Mouse (Mus musculus) mouse embryonic stem cell (cell line): Measurements from ENCODE around the gene Shld2.

Experiments used
- in situ Hi-C, 2 experiments: fragments of 300-500 bp; cut with MboI; formaldehyde crosslinking; loops; 1 replicate in 1 of 2; 3 replicates in 1 of 2; pipeline ENCODE4 v1.14.3; 2019 to 2020; ENCODE audit warnings: low sequenced_read_pairs in 2 of 2, low pct_unique_long_range_greater_than_20kb in 1 of 2, mixed read lengths in 1 of 2; ENCODE audit not compliant: unreplicated experiment in 1 of 2

Shld2 gene

DNA sequence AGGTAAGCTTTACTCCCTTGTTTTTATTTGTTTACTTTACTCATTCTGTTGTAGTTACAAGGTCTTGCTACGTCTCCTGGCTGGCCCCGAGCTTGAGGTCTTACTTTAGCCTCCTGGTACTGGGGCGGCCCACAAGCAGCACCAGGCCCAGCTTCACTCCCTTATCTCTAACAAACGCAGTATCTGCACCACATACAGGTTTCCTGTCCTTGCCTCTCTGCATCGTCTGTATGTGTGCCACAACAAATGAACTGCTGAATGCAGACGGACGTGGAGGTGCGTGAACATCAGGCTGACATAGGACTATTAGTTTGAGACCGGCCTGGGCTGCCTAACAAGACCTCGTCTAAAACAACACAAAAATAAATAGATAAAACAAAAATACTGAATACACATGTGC lies 70.0 kb downstream of the Shld2 start:
- in situ Hi-C loops: no loop called here

DNA sequence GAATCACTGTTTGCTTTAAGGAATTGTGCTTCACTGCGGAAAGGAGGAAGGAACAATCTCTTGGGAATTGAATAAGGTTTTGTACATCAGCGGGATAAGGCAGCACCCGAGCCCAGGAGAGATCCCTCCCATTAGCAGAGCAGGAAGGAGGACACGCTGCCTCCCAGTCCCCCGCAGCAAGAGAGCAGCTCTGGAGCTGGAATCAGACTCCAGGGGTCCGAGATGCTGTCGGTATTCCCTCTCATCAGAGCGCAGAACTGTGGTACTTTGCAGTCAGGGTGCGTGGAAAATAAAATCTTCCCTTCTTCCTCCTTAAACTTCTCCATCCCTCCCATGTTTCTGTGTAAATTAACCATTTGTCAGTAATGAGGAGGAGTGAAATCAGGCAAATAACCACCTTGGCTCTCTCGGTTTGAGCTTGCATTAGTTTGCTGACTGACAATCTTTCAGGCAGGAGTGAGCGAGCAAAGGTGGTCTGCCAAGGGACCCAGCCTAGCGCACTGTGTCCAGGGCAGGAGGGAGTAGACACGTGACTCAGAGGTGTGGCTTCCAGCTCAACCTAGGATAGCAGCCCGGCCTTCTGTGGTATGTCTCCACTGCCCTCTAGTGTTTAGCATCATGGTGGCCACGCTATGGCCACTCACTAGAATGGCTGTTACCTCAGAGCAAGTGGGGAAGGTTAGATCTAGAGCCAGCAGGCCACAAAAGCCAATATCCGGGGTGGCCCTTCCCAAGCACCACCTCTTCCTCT lies 75.5 kb downstream of the Shld2 start:
- in situ Hi-C loops: loop anchor here in 1 of 2 experiments (10.0 kb wide), 1 partner anchor 160 kb away; no protein-coding TSS in a partner anchor

DNA sequence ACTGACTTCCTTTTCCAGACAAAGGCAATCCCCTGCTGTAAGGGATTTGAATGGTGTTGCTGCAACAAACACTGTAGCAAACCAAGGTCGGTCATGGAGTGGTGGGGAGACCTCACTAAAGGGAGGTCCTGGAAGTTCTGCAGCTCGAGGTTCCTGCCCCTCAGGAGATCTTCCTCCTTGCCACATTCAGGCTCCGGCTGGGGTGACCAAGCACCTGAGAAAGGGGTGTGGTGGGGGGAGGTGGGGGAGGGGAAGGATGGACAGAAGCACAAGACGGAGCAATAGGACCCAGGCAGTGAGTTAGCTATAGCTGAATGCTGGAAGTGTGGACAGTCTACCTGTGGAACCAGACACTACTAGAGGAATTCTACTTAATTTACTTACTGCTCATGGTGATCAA lies 76.4 kb downstream of the Shld2 start:
- in situ Hi-C loops: loop anchor here in 1 of 2 experiments (10.0 kb wide), 1 partner anchor 161 kb away; no protein-coding TSS in a partner anchor

DNA sequence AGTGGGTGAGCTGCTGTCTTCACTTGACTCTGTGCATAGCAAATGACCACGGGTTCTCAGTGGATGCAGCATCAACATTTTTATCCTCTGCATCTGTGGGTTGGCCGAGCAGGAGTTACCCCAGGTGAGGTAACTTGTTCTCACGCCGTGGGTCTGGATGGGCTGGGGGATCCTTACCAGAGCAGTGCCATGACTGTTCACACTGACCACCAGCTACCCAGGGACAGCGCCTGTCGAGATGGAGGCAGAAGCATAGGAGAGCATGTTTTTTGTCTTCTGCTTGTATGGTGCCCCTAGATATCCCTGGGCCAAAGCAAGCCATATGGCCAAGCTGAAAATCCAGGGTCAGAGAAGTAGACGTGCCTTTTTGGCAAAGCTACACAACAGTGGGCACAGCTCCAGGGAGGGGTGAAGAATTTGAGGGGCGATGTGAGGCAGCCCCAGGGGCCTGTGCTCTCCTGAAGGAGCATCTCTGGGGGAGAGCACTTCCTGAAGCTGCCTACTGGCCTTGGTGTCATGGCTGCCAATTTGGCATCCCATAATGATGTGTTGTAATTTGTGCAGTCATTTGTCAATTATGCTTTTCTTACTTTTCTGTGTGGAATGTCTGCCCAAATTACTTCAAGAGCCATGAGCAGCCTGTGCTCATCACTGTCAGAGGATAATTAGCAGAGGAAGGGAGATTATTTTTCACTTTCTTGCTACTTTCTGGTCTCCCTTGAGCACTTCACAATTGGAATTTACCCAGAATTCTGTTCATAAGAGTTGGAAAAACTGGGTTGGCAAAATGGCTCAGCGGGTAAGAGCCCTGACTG lies 77.2 kb downstream of the Shld2 start:
- in situ Hi-C loops: loop anchor here in 1 of 2 experiments (10.0 kb wide), 1 partner anchor 162 kb away; no protein-coding TSS in a partner anchor

DNA sequence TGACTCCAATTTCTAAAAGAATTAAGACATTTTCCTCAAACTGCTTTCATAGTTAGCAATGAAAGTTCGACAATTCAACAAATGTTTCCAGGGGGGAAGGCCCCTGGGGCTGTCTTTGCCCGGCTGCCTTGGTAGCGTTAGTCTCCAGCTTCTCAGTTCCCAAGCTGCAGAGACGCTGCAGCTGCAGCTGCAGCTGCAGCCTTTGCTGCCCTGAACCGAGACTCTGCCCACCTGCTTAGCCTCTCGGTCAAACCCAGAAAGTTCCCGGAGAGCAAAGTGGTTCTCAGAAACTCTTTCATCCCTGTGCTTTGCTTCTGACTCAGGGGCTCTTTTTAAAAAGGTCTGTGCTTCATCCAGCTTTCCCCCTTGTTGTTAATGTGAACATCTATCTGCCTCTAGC lies 78.0 kb downstream of the Shld2 start:
- in situ Hi-C loops: loop anchor here in 1 of 2 experiments (10.0 kb wide), 1 partner anchor 162 kb away; no protein-coding TSS in a partner anchor

DNA sequence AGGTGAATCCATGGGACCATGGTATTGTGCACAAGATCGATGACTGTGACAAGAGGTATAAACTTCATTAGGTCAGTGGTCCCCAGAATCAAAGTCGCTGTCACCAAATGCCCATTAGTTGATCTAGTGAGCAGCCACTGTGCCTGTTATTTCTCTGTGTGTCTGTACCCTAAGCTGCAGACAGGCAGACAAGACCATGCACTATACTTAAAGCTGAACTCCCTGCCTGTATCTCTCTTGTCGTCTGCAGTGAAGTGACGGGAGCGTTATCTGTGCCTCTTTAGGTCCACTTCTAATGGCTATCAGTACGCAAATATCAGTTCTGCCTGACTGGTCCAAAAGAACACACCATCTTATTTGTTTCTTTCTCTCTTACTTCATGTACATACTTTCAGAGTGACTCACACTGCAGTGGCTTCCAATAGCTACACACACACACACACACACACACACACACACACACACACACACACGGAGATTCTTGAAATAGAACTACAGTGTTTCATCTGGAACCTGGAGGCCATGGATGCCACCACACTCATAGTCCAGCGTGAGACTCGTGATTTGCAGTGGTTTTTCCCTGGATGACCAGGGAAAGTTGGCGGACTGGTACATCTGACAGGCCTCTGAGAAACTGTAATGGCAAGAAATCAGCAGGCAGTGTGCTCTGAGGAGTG lies 81.3 kb downstream of the Shld2 start:
- in situ Hi-C loops: no loop called here

DNA sequence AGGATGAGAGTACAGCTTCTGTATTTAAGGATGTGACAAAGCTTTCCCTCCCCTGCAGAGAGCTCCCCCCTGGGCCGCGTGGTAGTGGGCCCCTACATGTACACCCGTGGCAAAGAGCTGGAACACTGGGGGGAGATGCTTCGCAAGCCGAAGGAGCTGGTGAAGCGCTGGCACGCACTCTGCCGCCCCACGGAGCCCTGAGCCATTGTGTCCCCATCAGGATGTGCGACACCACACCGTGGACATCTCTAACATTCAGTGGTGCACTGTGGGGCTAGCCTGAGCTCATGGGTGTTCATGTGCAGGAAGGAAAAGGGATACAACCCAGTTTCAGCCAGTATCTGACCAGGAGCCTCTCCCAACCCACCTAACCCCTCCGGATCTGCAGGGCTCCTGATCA lies 82.3 kb downstream of the Shld2 start:
- in situ Hi-C loops: no loop called here

DNA sequence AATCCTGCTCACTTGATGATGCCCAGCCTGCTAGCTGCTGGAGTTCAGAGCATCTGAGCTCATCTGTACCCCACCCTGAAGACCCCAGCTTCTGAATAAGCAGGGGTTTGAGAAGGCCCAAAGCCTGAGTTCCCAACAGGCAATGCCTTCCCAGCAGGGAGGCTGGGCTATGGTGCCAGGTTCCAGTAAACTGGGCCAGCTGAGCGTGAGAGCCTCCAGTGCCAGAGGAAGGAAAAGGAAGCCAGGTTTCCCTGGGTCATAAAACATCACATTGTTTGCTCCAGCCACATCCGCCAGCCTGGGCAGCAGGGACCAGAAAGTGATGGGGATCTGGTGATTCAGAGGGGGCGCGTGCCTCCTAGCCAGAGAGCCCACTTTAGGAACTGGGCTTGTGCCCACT lies 83.7 kb downstream of the Shld2 start:
- in situ Hi-C loops: no loop called here

DNA sequence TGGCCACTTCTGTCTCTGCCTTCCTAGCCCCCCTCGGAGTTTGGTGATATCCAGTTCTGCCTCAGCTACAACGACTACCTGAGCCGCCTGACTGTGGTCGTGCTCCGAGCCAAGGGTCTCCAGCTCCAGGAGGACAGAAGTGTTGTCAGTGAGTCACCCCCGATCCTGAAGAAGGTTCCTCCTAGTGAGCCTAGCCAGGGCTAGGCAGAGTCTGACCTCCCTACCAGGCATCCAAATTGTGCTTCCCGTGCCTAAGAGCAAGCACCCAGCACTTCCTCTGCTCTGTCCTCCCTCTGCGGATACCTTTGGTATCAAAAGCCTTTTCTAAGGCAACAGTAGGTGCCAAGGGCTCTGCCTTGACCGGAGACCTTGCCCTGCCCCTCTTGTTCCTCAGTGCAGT lies 84.3 kb downstream of the Shld2 start:
- in situ Hi-C loops: no loop called here

DNA sequence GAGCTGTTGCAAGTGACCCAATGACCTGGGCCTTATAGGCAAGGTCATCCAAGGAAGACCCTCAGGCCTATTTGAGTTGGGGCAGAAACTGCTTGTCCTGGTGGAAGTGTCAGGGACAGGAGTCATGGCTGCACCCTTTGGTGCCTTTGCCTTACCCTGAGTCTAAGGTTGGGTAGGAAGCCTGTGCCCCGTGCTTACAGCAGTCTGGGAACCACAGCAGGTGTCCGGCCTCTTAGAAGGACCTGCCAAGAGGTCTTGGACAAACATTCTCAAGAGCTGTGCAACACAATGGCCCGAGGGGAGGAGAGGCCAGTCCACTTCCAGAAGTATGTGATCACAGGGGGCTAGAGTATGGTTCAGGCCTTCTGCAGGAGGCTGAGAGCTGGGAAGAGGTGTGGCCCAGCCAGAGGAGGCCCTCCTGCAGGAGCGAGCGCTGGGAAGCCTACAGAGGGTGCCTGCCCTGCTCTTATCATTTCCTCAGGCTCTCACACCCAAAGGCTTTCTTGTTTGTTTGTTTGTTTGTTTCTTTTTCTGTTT lies 86.9 kb downstream of the Shld2 start:
- in situ Hi-C loops: no loop called here

DNA sequence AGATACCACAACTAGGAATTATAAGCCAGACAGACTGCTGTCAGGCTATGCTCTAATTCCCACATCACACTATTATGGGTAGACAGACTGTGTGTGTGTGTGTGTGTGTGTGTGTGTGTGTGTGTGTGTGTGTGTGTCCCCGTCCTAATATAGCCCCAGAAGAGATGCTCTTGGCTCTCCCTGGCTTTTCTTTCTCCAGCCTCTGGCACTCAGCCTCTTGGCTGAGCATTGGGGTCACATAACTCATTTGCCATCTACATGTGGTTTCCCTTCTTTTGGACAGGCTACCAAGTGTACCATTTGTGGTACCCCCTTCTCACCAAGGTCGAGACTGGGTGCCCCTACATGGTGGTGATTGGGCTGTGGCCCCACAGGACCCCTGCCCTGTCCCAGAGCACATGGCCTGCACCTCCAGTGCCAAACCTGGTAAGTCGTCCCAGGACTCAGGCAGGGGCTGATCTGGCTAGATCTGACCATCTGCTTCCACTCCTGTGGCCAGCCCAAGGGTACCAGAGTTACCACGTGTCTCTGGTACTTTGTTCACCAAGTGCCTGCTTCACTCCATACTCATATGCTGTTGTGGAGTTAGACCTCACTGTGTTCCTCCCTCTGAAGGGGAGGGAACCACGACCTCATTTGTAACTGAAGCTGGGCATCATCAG lies 88.7 kb downstream of the Shld2 start:
- in situ Hi-C loops: no loop called here

DNA sequence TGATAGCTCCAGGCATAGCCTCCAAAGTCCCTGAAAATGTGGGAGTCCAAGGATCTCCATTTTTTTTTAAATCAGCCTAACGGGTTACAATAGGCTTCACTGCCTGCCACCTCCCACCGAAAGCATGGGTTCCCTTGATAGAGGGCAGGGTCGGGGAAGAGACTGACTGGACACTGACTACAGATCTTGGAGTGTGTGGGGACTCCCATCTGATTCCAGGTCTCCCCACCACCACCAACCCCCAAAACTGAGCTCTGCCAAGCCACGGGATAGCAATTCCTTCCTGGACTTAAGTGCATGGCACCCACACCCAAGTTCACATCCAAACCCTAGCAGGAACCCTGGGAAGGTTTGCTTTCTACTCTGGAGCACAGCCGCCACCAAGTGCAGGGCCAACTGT lies 89.9 kb downstream of the Shld2 start:
- in situ Hi-C loops: no loop called here

DNA sequence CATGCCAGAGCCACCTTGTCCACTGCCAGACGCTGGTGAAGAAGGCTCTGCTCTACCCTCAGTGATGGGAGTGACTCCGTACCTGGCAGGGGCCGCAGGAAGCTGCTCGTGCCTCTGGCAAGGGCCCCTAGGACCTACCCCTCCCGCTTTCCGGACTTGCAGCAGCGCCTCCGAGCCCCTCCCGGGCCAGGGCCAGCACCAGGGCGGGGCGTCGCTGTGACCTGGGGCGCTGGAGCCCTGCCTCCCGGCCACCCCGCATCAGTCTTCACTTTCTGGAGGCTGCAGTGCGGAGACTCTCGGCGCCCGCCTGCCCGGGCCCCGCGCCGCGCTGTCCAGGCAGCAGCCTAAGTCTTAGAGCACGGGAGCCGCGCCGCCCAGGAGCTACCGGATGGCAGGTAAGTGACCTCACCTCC lies 90.5 kb downstream of the Shld2 start:
- in situ Hi-C loops: no loop called here

DNA sequence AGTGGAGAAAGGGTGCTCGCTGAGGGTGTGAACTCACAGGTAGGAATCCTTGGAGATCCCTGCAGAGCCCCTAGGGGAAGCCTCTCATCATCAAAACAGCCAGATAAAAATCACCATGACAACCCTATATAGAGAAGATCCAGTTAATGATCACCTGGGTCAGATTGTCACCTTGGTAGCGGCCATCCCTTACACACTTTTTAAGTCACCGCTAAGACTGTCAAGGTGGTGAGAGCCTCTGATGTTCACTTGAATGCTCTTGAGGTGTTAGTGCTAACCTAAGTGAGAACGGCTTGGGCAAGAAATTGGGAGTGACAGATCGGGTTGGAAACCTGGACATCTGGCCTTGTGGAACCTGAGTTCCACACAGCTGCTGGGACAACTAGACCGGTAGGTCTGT lies 91.0 kb downstream of the Shld2 start, which contains the start of gene Syt15:
Gene Syt15 (plus strand): TSS at position 301 of the 400 bp plus-strand sequence.
- in situ Hi-C loops: no loop called here

DNA sequence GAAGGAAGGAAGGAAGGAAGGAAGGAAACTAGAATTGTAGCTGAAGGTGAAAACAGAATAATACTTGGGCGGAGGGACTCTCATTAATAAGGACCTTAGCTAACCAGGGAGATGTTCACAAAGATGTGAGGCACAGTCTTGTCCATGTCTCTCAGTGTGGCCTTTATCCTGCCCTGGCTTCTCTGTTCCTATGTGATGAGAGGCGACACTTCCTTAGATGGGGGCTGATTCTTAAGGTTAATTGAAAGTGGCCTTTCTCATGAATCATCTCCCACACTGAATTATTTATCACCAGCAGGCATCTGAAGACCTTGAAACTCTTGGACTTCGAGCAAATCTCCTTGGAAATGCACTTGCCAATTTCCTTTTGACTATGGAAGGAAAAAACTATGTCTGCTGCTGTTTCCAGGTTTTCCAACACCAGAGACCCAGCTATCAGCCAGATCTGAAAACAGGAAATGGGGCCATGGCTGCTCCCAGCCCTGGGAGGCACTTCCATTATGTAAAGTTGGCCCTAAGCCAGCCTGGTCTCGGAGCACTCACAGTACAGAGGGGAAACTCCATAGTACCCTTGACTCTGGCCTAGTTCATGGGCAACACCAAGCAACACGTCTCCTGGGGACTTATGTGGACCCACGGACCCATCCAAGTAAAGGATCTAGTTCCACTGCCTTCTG lies 94.7 kb downstream of the Shld2 start:
- in situ Hi-C loops: no loop called here

DNA sequence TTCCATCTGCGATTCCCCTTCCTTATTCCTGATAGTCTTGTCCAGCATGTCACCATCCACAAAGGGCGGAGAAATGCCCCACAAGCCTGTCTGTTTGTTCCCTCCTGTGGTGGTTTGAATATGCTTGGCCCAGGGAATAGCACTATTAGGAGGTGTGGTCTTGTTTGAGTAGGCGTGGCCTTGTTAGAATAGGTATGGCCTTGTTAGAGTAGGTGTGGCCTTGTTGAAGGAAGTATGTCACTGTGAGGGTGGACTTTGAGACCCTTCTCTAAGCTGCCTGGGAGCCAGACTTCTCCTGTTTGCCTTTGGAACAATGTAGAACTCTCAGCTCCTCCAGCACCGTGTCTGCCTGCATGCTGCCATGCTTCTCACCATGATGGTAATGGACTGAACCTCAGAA lies 100.4 kb downstream of the Shld2 start:
- in situ Hi-C loops: no loop called here

DNA sequence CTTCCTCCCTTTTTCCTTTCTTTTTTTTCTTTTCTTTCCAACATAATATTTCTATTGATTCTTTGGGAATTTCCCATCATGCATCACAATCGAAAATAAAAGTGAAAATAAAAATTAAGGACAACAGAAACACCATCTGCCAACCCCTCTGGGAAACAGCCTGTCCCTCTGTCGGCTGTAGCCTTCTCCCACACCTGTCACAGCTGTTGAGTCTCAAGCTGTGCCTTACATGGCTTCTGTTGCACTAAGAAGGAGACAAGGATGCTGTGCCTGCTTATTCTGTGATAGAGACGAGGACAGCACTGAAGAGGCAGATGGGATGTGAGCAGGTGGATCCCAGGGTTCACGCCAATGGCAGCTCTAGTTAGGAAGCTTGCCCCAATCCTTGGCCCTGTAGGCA lies 101.2 kb downstream of the Shld2 start:
- in situ Hi-C loops: no loop called here

DNA sequence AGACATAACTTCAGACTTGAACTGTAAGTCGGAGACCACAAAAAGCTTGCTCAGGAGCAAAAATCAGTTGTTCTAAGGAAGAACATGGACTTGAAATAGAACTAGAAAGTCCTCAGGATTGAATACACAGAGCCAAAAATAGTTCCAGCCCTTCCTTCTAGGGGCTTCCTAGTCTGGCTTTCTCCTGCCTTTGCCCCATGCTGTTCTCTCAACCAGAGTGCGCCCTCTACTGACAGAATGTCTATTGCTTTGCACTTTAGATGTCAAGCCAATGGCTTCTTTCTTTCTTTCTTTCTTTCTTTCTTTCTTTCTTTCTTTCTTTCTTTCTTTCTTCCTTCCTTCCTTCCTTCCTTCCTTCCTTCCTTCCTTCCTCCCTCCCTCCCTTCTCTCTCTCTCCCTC lies 101.6 kb downstream of the Shld2 start:
- in situ Hi-C loops: no loop called here
